Mouse (Mus musculus) lung, embryonic 14.5 days (tissue): ENCODE data around the gene Ddx11. TPM values are rescaled to one million over a fixed set of nuclear protein-coding genes. Genes with fewer than 3 reads are reported as not detected.

Experiments used
- ATAC-seq: fragments of 200-750 bp; cut with Nextera tagmentation; 2 replicates; pipeline ENCODE4 v1.8.0; 2017; ENCODE audit warnings: mild to moderate bottlenecking, moderate TSS enrichment, moderate library complexity; ENCODE audit not compliant: insufficient read depth
- DNase-seq: peaks from one replicate; pipeline ENCODE4 v3.0.0-alpha.2; 2015
- H3K27ac ChIP-seq: fragments of 300-500 bp; sonication (generic); 2 replicates; pipeline ENCODE4 v1.5.1; 2014; ENCODE audit warnings: low read depth, mild to moderate bottlenecking, moderate library complexity
- H3K27me3 ChIP-seq: fragments of 300-500 bp; sonication (generic); 2 replicates; pipeline ENCODE4 v1.6.1; 2014; ENCODE audit warnings: low read length, control low read depth; ENCODE audit not compliant: insufficient read depth
- H3K36me3 ChIP-seq: fragments of 300-500 bp; sonication (generic); 2 replicates; pipeline ENCODE4 v1.6.1; 2014; ENCODE audit warnings: control low read depth; ENCODE audit not compliant: insufficient read depth
- H3K4me1 ChIP-seq: fragments of 300-500 bp; sonication (generic); 2 replicates; pipeline ENCODE4 v1.6.1; 2014; ENCODE audit warnings: antibody characterized with exemption, control low read depth; ENCODE audit not compliant: insufficient read depth
- H3K4me2 ChIP-seq: fragments of 300-500 bp; sonication (generic); 2 replicates; pipeline ENCODE4 v1.6.1; 2014; ENCODE audit warnings: mild to moderate bottlenecking
- H3K4me3 ChIP-seq: fragments of 300-500 bp; sonication (generic); 2 replicates; pipeline ENCODE4 v1.5.1; 2014; ENCODE audit warnings: low read depth, low read length
- H3K9ac ChIP-seq: fragments of 300-500 bp; sonication (generic); 2 replicates; pipeline ENCODE4 v1.6.1; 2014
- H3K9me3 ChIP-seq: fragments of 300-500 bp; sonication (generic); 2 replicates; pipeline ENCODE4 v1.6.1; 2016; ENCODE audit warnings: low read depth, low read length, control low read depth
- CTCF ChIP-seq: IDR thresholded peaks from 2 replicates; pipeline ENCODE4 v1.5.1; 2016; ENCODE audit warnings: antibody characterized with exemption, low read depth
- WGBS: fragments of 180-500 bp; shearing (Covaris S2); extraction: QIAGEN DNeasy Blood & Tissue Kit; methylation state at CpG from one replicate; pipeline ENCODE4 v1.1.7; 2014; 5-methylcytosine and 5-hydroxymethylcytosine counted together
- polyA plus RNA-seq: library from polyadenylated mRNA; unstranded; fragments of >200 nt; fragmentation: Nextera tagmentation; extraction: Ambion mirVana; gene quantifications from 2 replicates; pipeline ENCODE4 v1.2.1, GENCODE M21; 2014

Gene Ddx11
- polyA plus RNA-seq, 1 experiment from 2014 or later: 29.6 TPM

- H3K9me3 ChIP-seq: no peaks in the 10 kb centered on the region
- no peak for DNase-seq
- no peak overlapping the region for H3K4me2 ChIP-seq
- no peak overlapping the region for H3K9ac ChIP-seq
- no peak overlapping the region for H3K27ac ChIP-seq
- H3K4me1 ChIP-seq: peaks cover 7% of the 10 kb centered on the region; the same call in 1 of the 2 replicates
- no peak overlapping the region for H3K4me3 ChIP-seq
- H3K36me3 ChIP-seq: no peaks in the 10 kb centered on the region
- no peaks in the 10 kb centered on the region for H3K27me3 ChIP-seq
- no peak for TF ChIP-seq CTCF
- no peak for ATAC-seq
- 82% methylated on average over 7 of the region's 7 CpGs for WGBS
Measured at GRCm38 (mm10) chr17:66104076-66104475, 19.2 kb upstream of the Ddx11 start.

GRCm38 (mm10) chr17:66106601-66107267, 16.6 kb upstream of the Ddx11 start:
- no peak for ATAC-seq

GRCm38 (mm10) chr17:66107466-66107865, 15.9 kb upstream of the Ddx11 start:
- 66% methylated on average over 8 of the region's 8 CpGs for WGBS

More at GRCm38 (mm10) chr17:66106601-66107267, 16.6 kb upstream of the Ddx11 start:
- Histone ChIP-seq H3K27me3 (no peaks in the 10 kb centered on the region), H3K4me3 (no peak overlapping the region), H3K4me1 (peaks cover 5% of the 10 kb centered on the region; the same call in 1 of the 2 replicates), H3K9ac (no peak overlapping the region), H3K36me3 (no peaks in the 10 kb centered on the region), H3K9me3 (no peaks in the 10 kb centered on the region), H3K4me2 (no peak overlapping the region), H3K27ac (no peak overlapping the region)
- 51% methylated on average over 10 of the region's 10 CpGs for WGBS
- peak; percentile 90 for DNase-seq
- TF ChIP-seq CTCF: peak; percentile 86

GRCm38 (mm10) chr17:66108198-66108597, 15.1 kb upstream of the Ddx11 start:
- WGBS: 81% methylated on average over 4 of the region's 4 CpGs
- no peak overlapping the region for H3K4me3 ChIP-seq
- no peak overlapping the region for H3K4me2 ChIP-seq
- DNase-seq (no peak), ATAC-seq (no peak)
- H3K4me1 ChIP-seq: peaks cover 5% of the 10 kb centered on the region; the same call in 1 of the 2 replicates
- TF ChIP-seq CTCF: no peak
- H3K9me3 ChIP-seq: no peaks in the 10 kb centered on the region
- no peaks in the 10 kb centered on the region for H3K36me3 ChIP-seq
- no peak overlapping the region for H3K27ac ChIP-seq
- H3K9ac ChIP-seq: no peak overlapping the region
- no peaks in the 10 kb centered on the region for H3K27me3 ChIP-seq

More at GRCm38 (mm10) chr17:66107466-66107865, 15.9 kb upstream of the Ddx11 start:
- H3K9me3 ChIP-seq: no peaks in the 10 kb centered on the region
- no peak for ATAC-seq
- H3K36me3 ChIP-seq: no peaks in the 10 kb centered on the region
- no peak overlapping the region for H3K9ac ChIP-seq
- no peak overlapping the region for H3K4me3 ChIP-seq
- TF ChIP-seq CTCF: no peak
- DNase-seq: no peak
- no peak overlapping the region for H3K4me2 ChIP-seq
- H3K27ac ChIP-seq: no peak overlapping the region
- no peaks in the 10 kb centered on the region for H3K27me3 ChIP-seq
- H3K4me1 ChIP-seq: peaks cover 5% of the 10 kb centered on the region; the same call in 1 of the 2 replicates

- Histone ChIP-seq H3K4me3 (peak overlapping the region; percentile 77), H3K9me3 (no peaks in the 10 kb centered on the region), H3K9ac (peak overlapping the region; percentile 72), H3K4me1 (peaks cover 5% of the 10 kb centered on the region; the same call in 1 of the 2 replicates), H3K27ac (peak overlapping the region; percentile 54; the same call in 1 of the 2 replicates), H3K4me2 (peak overlapping the region; percentile 76), H3K36me3 (peaks cover 21% of the 10 kb centered on the region), H3K27me3 (no peaks in the 10 kb centered on the region)
- TF ChIP-seq CTCF: no peak
- peak; percentile 30 for DNase-seq
- 24% methylated on average over 6 of the region's 6 CpGs for WGBS
- 0 out of 2 replicates have a peak, but pooled peaks have one; percentile 9 for ATAC-seq
Measured at GRCm38 (mm10) chr17:66110746-66111145, 12.6 kb upstream of the Ddx11 start.

- Histone ChIP-seq H3K27ac (peak within 1 kb of the TSS; percentile 54; the same call in 1 of the 2 replicates), H3K4me1 (peaks cover 5% of the 10 kb centered on the region; the same call in 1 of the 2 replicates), H3K4me2 (peak within 1 kb of the TSS; percentile 76), H3K4me3 (peak within 1 kb of the TSS; percentile 77), H3K9ac (peak within 1 kb of the TSS; percentile 72), H3K27me3 (no peaks in the 10 kb centered on the region), H3K9me3 (no peaks in the 10 kb centered on the region), H3K36me3 (peaks cover 28% of the 10 kb centered on the region)
- DNase-seq: peak; percentile 96
- 0% methylated on average over 32 of the region's 41 CpGs for WGBS
- peak; percentile 16; the same call in 1 of the 2 replicates for TF ChIP-seq CTCF
- peak; percentile 98 for ATAC-seq
Measured at GRCm38 (mm10) chr17:66111402-66111959, 11.8 kb upstream of the Ddx11 start, which contains the start of gene Washc1. Gene Washc1, plus strand, starts transcription at chr17:66111545.

- Histone ChIP-seq H3K27me3 (no peaks in the 10 kb centered on the region), H3K9me3 (no peaks in the 10 kb centered on the region), H3K4me3 (peak overlapping the region; percentile 77), H3K9ac (peak overlapping the region; percentile 72), H3K4me1 (peaks cover 5% of the 10 kb centered on the region; the same call in 1 of the 2 replicates), H3K27ac (no peak overlapping the region), H3K4me2 (peak overlapping the region; percentile 76), H3K36me3 (peaks cover 35% of the 10 kb centered on the region)
- ATAC-seq: no peak
- DNase-seq: no peak
- WGBS: 23% methylated on average over 4 of the region's 4 CpGs
- TF ChIP-seq CTCF: no peak
Measured at GRCm38 (mm10) chr17:66112166-66112565, 11.2 kb upstream of the Ddx11 start.
